Mouse (Mus musculus): Measurements from ENCODE around the gene Spef1. TPM values are rescaled to one million over a fixed set of nuclear protein-coding genes. Genes with fewer than 3 reads are reported as not detected.

The Spef1 gene
- polyA plus RNA-seq, 1 experiment from 2014 or later = 5.7 TPM

- Histone ChIP-seq H3K4me2 (no peak overlapping the region), H3K9me3 (no peaks in the 10 kb centered on the region), H3K4me3 (replicated peaks) (no peak overlapping the region), H3K9ac (no peak overlapping the region), H3K4me1 (no peaks in the 10 kb centered on the region; the same call in 1 of the 2 replicates), H3K27me3 (replicated peaks) (no peaks in the 10 kb centered on the region), H3K27ac (no peak overlapping the region), H3K36me3 (no peaks in the 10 kb centered on the region)
- 64% methylated on average over 4 of the region's 4 CpGs for whole genome bisulfite sequencing
- ATAC-seq (ENCODE audit: insufficient read depth, low FRiP score, low read depth) = no peak
Measured at GRCm38 (mm10) chr2:131220030-131220429, 32.9 kb upstream of the Spef1 start.

GRCm38 (mm10) chr2:131215941-131216858 lies 29.1 kb upstream of the Spef1 start:
- Histone ChIP-seq H3K9me3 (no peaks in the 10 kb centered on the region), H3K4me3 (replicated peaks) (no peak overlapping the region), H3K4me1 (peaks cover 8% of the 10 kb centered on the region; the same call in 1 of the 2 replicates), H3K27me3 (replicated peaks) (no peaks in the 10 kb centered on the region), H3K4me2 (no peak overlapping the region), H3K36me3 (no peaks in the 10 kb centered on the region), H3K9ac (no peak overlapping the region), H3K27ac (no peak overlapping the region)
- 69% methylated on average over 7 of the region's 7 CpGs for WGBS
- no peak for ATAC-seq (ENCODE audit: insufficient read depth, low FRiP score, low read depth)

GRCm38 (mm10) chr2:131213773-131214172 lies 26.7 kb upstream of the Spef1 start:
- Histone ChIP-seq H3K9me3 (no peaks in the 10 kb centered on the region), H3K4me1 (peaks cover 20% of the 10 kb centered on the region), H3K27ac (no peak overlapping the region), H3K9ac (no peak overlapping the region), H3K4me3 (replicated peaks) (no peak overlapping the region), H3K4me2 (no peak overlapping the region), H3K36me3 (no peaks in the 10 kb centered on the region), H3K27me3 (replicated peaks) (no peaks in the 10 kb centered on the region)
- 82% methylated on average over 7 of the region's 7 CpGs for WGBS
- 0 out of 2 replicates have a peak, but pooled peaks have one; percentile 12 for ATAC-seq (ENCODE audit: insufficient read depth, low FRiP score, low read depth)

GRCm38 (mm10) chr2:131211026-131211615 lies 24.0 kb upstream of the Spef1 start:
- Histone ChIP-seq H3K4me3 (replicated peaks) (peak overlapping the region; percentile 49), H3K4me1 (peaks cover 20% of the 10 kb centered on the region), H3K9ac (peak overlapping the region; percentile 42; the same call in 1 of the 2 replicates), H3K36me3 (no peaks in the 10 kb centered on the region), H3K9me3 (no peaks in the 10 kb centered on the region), H3K4me2 (peak overlapping the region; percentile 58), H3K27me3 (replicated peaks) (no peaks in the 10 kb centered on the region), H3K27ac (peak overlapping the region; percentile 44; the same call in 1 of the 2 replicates)
- no peak for ATAC-seq (ENCODE audit: insufficient read depth, low FRiP score, low read depth)
- WGBS = 60% methylated on average over 9 of the region's 9 CpGs

GRCm38 (mm10) chr2:131209969-131210792 lies 23.1 kb upstream of the Spef1 start:
- no peaks in the 10 kb centered on the region for H3K36me3 ChIP-seq
- ATAC-seq (ENCODE audit: insufficient read depth, low FRiP score, low read depth) = peak; percentile 92
- peak overlapping the region; percentile 42 for H3K9ac ChIP-seq
- peaks cover 25% of the 10 kb centered on the region for H3K4me1 ChIP-seq
- peak overlapping the region; percentile 58 for H3K4me2 ChIP-seq
- H3K9me3 ChIP-seq = no peaks in the 10 kb centered on the region
- peak overlapping the region; percentile 49 for H3K4me3 ChIP-seq (replicated peaks)
- under 1% methylated on average over 50 of the region's 50 CpGs for WGBS
- peak overlapping the region; percentile 93 for H3K27ac ChIP-seq
- H3K27me3 ChIP-seq (replicated peaks) = no peaks in the 10 kb centered on the region

GRCm38 (mm10) chr2:131209125-131209795 lies 22.2 kb upstream of the Spef1 start:
- 73% methylated on average over 4 of the region's 4 CpGs for WGBS

GRCm38 (mm10) chr2:131208356-131208755 lies 21.3 kb upstream of the Spef1 start:
- Histone ChIP-seq H3K9ac (no peak overlapping the region), H3K36me3 (no peaks in the 10 kb centered on the region), H3K4me2 (no peak overlapping the region), H3K27me3 (replicated peaks) (no peaks in the 10 kb centered on the region), H3K27ac (no peak overlapping the region), H3K4me3 (replicated peaks) (no peak overlapping the region), H3K4me1 (peaks cover 37% of the 10 kb centered on the region), H3K9me3 (no peaks in the 10 kb centered on the region)
- ATAC-seq (ENCODE audit: insufficient read depth, low FRiP score, low read depth) = no peak
- WGBS = 77% methylated on average over 2 of the region's 2 CpGs

More at GRCm38 (mm10) chr2:131209125-131209795, 22.2 kb upstream of the Spef1 start:
- Histone ChIP-seq H3K4me1 (peaks cover 34% of the 10 kb centered on the region), H3K4me3 (replicated peaks) (peak overlapping the region; percentile 49; the same call in 1 of the 2 replicates), H3K27me3 (replicated peaks) (no peaks in the 10 kb centered on the region), H3K9ac (no peak overlapping the region), H3K9me3 (no peaks in the 10 kb centered on the region), H3K36me3 (no peaks in the 10 kb centered on the region), H3K4me2 (peak overlapping the region; percentile 58), H3K27ac (peak overlapping the region; percentile 93)
- no peak for ATAC-seq (ENCODE audit: insufficient read depth, low FRiP score, low read depth)

- H3K4me2 ChIP-seq = no peak within 1 kb of the TSS
- H3K4me3 ChIP-seq (replicated peaks) = no peak within 1 kb of the TSS
- no peak within 1 kb of the TSS for H3K9ac ChIP-seq
- H3K27ac ChIP-seq = no peak within 1 kb of the TSS
- no peaks in the 10 kb centered on the region for H3K36me3 ChIP-seq
- no peaks in the 10 kb centered on the region for H3K27me3 ChIP-seq (replicated peaks)
- peaks cover 32% of the 10 kb centered on the region for H3K4me1 ChIP-seq
- no peak for ATAC-seq (ENCODE audit: insufficient read depth, low FRiP score, low read depth)
- no peaks in the 10 kb centered on the region for H3K9me3 ChIP-seq
- WGBS = 72% methylated on average over 4 of the region's 4 CpGs
Measured at GRCm38 (mm10) chr2:131206778-131207177, 19.7 kb upstream of the Spef1 start, which contains the start of gene Ap5s1. Gene Ap5s1, plus strand, starts transcription at chr2:131207078.

- peaks cover 26% of the 10 kb centered on the region for H3K4me1 ChIP-seq
- H3K9me3 ChIP-seq = no peaks in the 10 kb centered on the region
- no peak overlapping the region for H3K4me2 ChIP-seq
- WGBS = 71% methylated on average over 8 of the region's 8 CpGs
- no peaks in the 10 kb centered on the region for H3K27me3 ChIP-seq (replicated peaks)
- peak overlapping the region; percentile 96; the same call in 1 of the 2 replicates for H3K27ac ChIP-seq
- H3K36me3 ChIP-seq = no peaks in the 10 kb centered on the region
- H3K4me3 ChIP-seq (replicated peaks) = no peak overlapping the region
- ATAC-seq (ENCODE audit: insufficient read depth, low FRiP score, low read depth) = peak; percentile 19; the same call in 1 of the 2 replicates
- no peak overlapping the region for H3K9ac ChIP-seq
Measured at GRCm38 (mm10) chr2:131205521-131206182, 18.6 kb upstream of the Spef1 start.

GRCm38 (mm10) chr2:131204410-131204981 lies 17.4 kb upstream of the Spef1 start:
- peak; percentile 86 for ATAC-seq (ENCODE audit: insufficient read depth, low FRiP score, low read depth)
- Histone ChIP-seq H3K4me1 (peaks cover 22% of the 10 kb centered on the region), H3K36me3 (peaks cover 6% of the 10 kb centered on the region), H3K9me3 (no peaks in the 10 kb centered on the region), H3K4me3 (replicated peaks) (no peak overlapping the region; the same call in 1 of the 2 replicates), H3K27ac (peak overlapping the region; percentile 96), H3K27me3 (replicated peaks) (no peaks in the 10 kb centered on the region), H3K4me2 (peak overlapping the region; percentile 44), H3K9ac (no peak overlapping the region)
- 28% methylated on average over 7 of the region's 7 CpGs for WGBS
